Mouse (Mus musculus) hematopoietic stem cell, adult 5-6 weeks (primary cell): ENCODE results near the gene Ntn5. TPM values are rescaled to one million over a fixed set of nuclear protein-coding genes. Genes with fewer than 3 reads are reported as not detected.

ENCODE experiments used
- ATAC-seq, 2 experiments: fragments of 125-278 bp in 1 of 2; replicated peaks in 1 of 2; 2 replicates each; pipeline ENCODE4 v1.8.0; 2016 to 2017; ENCODE audit warnings: inconsistent platforms in 2 of 2, mild to moderate bottlenecking in 2 of 2, moderate number of reproducible peaks in 2 of 2, low read depth in 1 of 2, moderate TSS enrichment in 1 of 2; ENCODE audit not compliant: low FRiP score in 2 of 2, poor library complexity in 2 of 2, severe bottlenecking in 2 of 2, insufficient read depth in 1 of 2, low TSS enrichment in 1 of 2
- total RNA-seq: library from RNA; stranded (forward); fragments of 172-1452, 232-1000 nt; gene quantifications from 2 replicates; pipeline ENCODE4 v1.2.3, GENCODE M21; 2017

Ntn5 gene
- total RNA-seq, 1 experiment from 2014 or later: not detected

DNA sequence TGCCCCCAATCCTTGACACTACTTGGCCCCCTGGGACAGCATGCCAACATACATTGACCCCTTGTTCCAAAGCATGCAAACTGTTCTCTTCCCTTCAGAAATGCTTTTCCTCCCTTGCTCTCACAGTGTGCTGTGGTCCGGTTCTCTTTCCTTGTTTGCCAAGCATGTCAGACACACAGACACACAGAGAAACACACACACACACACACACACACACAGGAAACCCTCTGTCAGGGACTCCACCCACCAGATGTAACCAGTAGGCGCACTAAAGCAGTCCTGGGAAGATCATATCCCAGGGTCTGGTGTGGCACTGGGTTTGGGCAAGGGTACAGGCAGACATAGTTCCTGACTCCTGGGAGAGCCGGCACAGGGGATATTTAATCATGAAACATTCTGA lies 3.0 kb downstream of the Ntn5 start:
- ATAC-seq: no peak

DNA sequence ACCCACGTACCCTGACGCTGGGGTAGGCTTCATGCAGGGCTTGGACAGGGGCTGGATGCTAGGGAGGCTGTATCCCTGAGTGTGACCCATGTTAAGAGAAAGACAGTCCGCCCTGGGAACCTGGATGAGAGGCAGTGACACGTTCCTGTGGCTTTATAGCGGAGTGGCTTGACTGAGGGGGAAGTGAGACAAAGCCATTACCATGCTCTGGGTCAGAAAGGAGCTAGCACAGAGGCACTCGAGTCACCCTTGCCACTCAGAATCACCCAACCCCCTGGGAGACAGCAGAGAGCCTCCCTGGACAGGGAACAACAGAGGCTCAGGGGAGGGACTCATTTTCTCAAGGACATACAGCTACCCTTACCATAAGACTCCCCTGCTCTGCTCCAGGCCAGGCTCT lies 5.3 kb downstream of the Ntn5 start:
- ATAC-seq: no peak

DNA sequence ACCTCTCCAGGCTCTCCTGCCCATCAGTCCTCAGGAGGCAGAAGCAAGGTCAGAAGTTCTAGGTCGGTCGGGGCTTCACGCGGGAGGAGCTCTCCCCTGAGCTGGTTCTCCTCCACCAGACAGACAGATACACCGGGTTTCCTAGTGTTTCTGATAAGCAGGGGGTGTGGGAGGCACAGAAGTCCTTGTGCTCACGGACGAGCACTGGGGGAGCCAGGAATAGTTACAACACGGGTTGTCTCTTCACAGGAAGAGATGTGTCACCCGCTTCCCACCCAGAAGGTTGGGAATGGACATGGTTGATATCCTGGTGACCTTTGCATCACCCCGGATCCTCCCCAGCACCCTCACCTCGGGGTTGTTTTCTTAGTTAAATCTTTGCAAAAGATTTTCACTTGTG lies 6.0 kb downstream of the Ntn5 start:
- ATAC-seq: no peak

DNA sequence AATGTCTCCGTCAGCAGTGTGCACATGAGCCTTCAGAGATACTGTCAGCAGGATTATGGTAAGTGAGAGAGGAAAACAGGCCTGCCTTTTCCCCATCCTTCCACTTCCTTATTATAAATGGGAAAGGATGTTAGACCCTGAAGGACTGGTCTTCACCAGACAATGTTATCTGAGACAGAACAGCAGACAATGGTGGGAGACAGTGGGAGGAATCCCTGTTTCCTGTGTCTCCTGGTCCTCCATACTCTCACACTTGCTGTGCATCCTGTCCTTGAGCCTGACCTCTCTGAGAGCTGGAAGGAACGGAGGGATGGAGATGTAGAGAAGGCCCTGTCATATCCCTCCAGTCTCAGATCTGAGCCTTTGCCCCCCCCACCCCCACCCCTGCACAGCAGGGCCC lies 8.5 kb downstream of the Ntn5 start:
- ATAC-seq: no peak

DNA sequence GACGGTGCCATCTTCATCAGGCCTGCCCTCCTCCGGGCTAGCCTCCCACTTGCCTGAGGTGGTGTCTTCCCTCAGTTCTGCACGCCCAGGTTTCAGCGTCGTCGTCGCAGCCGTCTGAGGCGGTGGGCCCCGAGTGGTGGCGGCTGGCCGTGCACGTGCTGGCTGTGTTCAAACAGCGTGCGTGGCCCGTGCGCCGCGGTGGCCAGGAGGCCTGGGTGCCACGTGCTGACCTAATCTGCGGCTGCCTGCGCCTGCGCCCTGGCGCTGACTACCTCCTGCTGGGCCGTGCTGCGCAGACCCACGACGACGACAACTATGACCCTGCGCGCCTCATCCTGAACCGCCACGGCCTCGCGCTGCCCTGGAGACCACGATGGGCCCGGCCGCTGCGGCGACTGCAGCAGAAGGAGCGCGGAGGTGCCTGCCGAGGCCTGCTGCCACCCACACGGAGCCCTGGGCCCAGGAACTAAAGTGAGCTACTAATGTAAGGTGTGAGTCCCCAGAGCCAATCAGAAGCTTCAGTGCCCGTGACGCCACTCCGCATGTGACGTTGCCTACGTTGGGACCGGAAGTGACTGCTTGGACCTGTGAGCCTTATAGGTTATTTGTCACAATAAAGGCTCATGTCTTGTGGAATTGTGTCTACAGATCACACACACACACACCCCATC lies 10.2 kb downstream of the Ntn5 start, which contains the start of gene Sec1:
Gene Sec1 (minus strand): TSS at position 482 of the 671 bp plus-strand sequence.
- no peak for ATAC-seq

DNA sequence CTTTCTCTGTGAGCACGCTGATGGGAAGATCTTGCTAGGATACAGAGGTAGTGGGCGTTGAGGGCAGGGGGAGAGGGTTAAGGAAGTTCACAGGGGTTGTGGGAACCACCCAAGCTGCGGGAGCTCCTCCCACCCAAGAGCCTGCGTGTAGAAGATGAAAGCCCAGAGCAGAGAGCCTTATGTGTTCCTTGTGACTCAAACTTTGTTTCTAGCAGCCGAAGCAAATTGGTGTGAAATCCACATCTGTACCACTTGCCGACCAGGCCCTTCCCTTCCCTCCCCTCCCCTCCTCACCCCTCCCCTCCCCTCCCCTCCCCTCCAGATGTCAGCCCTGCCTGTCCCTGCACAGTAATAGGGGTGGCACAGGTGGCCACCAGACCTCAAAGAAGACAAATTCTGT lies 11.3 kb downstream of the Ntn5 start:
- ATAC-seq: no peak

DNA sequence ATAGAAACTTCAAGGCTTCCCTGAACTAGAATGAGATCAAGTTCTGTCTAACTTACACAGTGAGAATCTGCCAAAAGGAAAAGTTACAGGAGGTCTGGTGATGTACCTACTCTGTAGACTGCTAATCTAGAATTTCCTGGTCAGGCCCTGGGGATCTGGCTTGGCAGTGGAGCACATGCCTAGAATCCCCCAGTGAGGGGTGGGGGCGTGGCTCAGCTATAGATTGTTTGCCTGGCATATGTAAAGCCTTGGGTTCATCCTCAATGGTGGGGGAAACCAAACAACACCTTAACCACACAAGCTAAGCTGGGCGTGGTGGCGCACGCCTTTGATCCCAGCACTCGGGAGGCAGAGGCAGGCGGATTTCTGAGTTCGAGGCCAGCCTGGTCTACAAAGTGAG lies 14.1 kb downstream of the Ntn5 start:
- ATAC-seq: no peak

DNA sequence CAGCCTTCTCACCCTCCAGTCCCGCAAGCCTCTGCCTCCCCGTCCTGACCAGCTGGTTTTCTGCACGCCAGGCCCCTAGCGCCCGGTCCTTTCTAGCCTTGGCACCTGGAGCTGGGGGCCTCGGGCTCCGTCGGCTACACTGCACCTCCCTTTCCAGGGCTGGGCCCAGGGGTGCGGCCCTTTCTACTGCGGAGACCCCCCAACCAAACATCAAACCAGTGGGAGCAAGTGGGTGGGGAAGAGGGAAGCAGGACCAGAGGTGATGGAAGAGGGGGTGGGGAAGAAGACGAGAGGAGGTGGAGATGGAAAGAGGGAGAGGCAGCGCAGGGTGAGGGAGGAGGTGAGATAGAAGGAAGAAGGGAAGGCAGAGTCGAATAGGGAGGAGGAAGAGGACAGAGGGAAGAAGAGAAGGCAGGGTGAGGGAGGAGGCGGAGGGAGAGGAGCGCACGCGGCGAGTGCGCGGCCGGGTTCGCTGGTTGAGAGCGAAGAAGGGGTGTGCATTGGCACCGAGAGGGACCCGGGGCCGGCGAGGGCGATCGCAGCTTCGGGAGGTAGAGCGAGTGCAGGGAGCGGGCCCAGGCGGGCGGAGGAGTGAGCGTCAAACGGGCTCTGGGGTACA lies 15.8 kb downstream of the Ntn5 start, which contains the start of gene Car11:
Gene Car11 (plus strand): TSS at position 321 of the 619 bp plus-strand sequence.
- no peak for ATAC-seq

DNA sequence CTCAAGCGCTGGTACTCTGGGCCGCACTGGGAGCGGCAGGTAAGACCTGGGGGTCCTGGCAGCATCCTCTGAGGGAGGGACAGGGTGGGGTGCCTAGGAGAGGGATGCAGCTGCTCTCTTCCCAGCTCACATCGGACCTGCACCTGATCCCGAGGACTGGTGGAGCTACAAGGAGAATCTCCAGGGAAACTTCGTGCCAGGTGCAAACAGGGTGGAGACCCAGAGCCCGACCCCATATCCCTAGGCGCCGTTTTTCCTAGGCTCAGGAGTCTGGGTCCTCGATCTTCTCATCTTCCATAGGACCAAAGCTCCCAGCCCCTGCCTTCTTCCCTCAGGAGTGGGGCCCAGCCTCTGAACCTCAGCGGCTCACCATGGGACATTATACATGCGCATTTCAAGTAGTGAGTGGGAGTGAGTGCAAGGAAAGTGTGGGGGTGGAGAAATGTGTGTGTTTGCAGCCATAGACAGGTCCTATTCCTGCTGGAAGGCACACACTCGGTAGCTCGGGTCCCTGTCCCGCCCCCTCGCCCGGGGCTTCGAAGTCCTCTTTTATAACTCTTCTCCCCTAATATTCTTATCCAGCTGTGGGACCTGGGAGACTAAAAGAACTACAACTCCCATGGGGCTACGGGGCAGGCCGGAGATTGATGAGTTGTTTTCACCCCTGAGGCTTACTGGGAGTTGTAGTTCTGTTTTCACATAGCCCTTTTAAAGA lies 16.6 kb downstream of the Ntn5 start:
- ATAC-seq: 0 out of 4 replicates have a peak, but pooled peaks of 1 of the 2 experiments have one; percentile 13

DNA sequence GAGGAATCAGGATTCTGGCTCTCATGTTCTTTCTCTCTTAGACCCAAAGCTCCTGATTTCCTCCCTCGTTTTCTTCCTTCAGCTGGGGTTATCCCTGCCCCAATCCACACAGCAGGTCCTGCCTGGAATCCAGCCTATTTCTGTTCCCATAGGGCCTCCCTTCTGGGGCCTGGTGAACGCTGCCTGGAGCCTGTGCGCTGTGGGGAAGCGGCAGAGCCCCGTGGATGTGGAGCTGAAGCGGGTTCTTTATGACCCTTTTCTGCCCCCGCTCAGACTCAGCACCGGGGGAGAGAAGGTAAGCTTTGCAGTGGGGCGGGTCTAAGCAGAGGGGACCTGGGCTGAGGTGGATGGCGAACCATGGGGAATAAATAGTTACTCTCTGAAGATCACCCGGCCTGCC lies 17.2 kb downstream of the Ntn5 start:
- ATAC-seq: no peak

DNA sequence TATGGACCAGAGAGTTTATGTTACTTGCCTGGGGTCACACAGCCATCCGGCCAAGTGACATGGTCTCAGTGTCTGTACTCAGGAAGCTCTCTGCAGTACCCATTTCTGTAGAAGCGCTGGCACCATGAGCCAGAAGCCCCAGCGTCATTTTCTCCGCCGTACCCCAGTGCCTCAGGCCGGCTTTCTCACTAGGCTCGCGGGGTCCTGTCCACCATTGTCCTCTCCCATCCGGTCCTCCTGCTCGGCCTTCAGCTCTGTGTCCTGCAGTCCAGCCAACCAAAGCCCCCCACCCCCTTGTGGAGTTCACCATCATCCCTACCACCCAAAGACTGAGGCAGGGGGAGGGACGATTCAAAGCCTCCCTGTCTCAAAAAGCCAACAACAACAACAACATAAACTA lies 17.8 kb downstream of the Ntn5 start:
- no peak for ATAC-seq

DNA sequence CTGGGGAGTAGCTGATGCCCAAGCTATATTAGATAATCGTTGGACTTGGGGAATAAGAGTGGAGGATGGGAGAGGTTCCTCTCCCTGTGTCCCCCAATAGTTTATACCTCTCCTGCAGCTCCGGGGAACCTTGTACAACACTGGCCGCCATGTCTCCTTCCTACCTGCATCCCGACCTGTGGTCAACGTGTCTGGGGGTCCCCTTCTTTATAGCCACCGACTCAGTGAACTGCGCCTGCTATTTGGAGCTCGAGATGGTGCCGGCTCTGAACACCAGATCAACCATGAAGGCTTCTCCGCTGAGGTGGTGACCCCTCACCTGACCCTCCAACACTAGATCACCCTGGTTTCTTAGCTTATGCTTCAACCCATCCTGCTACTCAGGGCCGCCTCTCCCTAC lies 18.5 kb downstream of the Ntn5 start:
- no peak for ATAC-seq

DNA sequence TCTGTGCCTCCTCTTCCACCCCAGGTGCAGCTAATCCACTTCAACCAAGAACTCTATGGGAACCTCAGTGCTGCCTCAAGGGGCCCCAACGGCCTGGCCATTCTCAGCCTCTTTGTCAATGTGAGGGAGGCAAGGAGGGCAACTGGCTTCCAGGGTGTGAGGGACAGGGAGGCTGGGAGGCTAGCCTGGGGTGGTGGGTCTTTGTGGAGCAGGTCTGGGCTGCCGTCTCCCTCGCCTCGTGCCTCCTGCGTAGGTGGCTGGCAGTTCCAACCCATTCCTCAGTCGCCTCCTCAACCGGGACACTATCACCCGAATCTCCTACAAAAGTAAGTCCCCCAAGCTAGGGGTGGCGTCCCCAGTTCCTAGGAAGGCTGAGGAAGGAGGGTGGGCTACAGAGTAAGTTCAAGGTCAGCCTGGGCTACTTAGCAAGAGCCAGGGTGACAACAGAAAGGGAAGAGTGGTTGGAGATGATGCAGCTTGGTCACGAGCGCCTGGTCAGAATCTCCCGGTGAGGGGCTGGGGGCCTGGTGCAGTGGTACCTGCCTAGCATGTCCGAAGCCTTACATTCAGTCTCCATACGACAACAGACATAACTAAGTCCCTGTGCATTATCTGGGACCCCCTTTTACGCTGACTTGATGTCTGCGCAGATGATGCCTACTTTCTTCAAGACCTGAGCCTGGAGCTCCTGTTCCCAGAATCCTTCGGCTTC lies 19.1 kb downstream of the Ntn5 start:
- no peak for ATAC-seq

DNA sequence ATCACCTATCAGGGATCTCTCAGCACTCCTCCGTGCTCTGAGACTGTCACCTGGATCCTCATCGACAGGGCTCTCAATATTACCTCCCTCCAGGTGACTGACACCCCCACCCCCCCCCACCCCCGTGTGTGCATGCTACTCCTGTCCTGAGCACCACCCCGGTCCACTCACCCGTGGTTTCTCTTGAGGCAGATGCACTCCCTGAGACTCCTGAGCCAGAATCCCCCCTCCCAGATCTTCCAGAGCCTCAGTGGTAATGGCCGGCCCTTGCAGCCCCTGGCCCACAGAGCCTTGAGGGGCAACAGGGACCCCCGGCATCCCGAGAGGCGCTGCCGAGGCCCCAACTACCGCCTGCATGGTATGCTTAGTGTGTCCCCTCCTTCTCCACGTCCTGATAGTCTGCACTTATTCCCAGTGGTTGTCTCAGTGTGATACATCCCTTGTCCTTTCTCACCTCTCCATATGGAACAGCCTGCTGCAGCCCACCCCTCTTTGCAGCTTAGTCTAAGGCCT lies 19.8 kb downstream of the Ntn5 start:
- no peak for ATAC-seq

DNA sequence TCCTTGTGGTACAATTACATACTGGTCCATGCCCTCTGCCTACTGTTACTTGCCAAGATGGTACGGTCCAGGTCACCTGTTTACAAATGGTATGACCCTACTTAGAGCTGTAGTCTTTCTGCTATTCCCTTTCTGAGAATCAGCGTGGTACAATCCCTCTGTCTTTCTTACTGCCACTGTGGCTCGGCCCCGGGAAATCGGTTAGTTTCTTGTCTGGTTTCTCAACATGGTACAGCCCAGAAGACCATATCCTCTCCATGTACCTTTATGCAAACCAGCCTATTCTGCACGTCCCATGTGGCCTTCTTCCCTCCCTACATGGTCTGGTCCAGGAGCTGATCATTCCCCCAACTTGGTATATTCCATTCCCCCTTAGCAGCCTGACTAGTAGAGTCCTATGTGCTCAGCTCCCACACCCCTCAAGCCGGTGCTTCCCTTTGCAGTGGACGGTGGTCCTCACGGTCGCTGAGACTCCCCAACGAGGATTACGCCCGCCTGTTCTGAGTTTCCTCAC lies 20.3 kb downstream of the Ntn5 start:
- ATAC-seq: peak; percentile 16 to 30

DNA sequence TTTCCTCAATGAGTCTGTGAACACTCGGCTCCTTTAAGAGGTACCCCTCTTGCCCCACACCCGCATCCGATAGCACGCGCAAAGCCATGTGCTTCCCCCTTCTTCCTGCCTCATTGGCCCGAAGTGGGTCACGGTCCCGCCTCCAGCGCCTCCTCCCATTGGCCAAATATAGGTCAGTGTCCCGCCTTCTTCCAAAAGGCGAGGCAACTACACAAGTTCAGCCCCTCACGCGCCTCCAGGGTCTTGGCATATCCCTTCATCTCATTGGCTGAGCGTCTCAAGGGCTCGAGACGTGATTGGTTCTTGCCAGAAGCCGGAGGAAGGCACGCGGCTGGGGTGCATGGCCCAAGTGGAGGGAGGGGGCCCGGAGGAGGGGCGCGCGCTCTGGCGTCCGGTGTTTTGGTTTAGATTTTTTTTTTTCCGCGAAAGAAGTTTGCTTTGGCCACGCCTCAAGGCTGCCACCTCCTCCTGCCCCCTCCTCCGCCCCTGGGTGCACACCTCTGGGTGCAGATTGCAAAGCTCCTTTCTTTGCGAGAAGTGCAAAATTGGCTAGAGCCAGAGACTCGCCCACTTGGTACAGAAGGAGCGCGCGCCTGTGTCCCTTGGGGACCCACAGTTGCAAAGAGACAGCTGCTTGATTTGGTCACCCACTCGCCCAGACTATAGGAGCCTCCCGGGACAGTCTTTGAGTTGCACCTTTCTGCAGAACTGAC lies 21.1 kb downstream of the Ntn5 start, which contains the start of gene Dbp:
Gene Dbp (plus strand): TSS at position 359 of the 713 bp plus-strand sequence.
- peak; percentile 79 to 81 for ATAC-seq

DNA sequence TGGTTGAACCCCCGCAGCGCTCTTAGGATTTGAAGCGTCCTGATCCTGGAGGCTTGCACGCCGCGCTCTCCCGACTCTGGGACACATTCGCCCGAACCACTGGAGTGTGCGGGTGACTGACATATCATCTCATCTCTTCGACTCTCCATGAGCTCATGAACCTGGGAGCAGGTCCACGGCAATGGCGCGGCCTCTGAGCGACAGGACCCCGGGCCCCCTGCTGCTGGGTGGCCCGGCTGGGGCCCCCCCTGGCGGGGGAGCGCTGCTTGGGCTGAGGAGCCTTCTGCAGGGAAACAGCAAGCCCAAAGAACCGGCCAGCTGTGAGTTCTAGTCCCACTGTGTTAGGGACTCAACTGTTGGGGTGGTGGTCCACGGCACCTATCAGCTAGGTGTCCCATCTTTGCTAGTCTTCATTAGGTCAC lies 21.6 kb downstream of the Ntn5 start:
- no peak for ATAC-seq
